Mouse (Mus musculus) gastrocnemius, postnatal 36 days (tissue): ENCODE data around the gene Kcnh5. TPM values are rescaled to one million over a fixed set of nuclear protein-coding genes. Genes with fewer than 3 reads are reported as not detected.

Experiments
- DNase-seq, 2 experiments: peaks; one replicate each; pipeline ENCODE4 v3.0.0; 2022
- intact Hi-C: fragments of 180-260 bp; cut with DNase I; formaldehyde crosslinking; loops from one replicate; pipeline ENCODE4 v1.15.1; 2025
- long read RNA-seq, 2 experiments: library from polyadenylated mRNA; stranded (forward); transcript quantifications; one replicate each; pipeline ENCODE4 v2.0.0; 2021
- total RNA-seq, 2 experiments: library from RNA; stranded (reverse); gene quantifications; 2 replicates each; pipeline ENCODE4 v1.2.3; 2021

Gene Kcnh5
- total RNA-seq = not detected
- long read RNA-seq, experiment 1 = 0 reads
- long read RNA-seq, experiment 2 = 0 reads

DNA sequence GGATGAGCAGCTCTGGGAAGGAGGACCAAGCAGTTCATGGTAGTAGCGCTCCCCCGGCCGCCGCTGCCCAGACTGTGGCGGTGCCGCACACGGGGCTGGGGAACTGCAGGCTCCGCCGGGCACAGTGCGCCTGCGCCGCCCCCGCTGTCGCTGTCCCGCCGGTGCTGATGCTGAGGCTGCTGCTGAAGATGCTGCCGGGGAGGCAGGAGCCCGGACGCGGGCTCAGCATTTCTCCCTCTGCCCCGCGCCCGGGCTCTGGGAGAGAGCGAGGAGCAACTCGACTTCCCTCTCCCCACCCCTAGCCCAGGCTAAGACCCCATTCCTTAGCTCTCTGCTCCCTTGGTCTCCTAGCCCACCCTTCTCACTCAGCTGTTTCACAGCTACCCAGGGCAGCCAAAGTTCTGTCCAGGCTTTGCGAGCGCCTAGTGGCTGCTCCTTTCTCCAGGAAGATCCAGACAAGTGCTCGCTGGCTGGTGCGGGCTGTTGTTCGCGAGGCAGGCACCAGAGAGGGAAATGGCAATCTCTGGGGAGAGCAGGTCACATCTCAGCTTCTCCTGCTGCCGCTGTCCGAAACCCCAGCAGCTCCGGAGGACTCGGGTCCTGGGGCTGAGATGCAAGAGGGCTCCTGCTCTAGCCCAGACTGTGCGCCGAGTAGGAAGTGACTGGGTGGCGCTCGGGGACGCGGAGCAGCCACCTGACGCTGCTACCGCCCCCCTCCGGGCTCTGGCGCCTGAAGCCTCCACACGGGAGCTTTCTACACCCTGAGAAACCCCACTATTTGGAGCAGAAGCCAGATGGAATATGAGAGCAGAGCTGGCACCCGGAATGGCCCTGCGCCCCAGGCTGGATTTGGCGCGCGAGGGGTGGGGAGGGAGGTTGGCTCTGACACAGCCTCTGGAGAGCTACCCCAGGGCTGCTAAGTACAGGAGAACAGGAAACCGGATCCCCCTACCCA is at the start of gene Kcnh5:
Gene Kcnh5, minus strand, starts transcription at position 642 of the 955 bp plus-strand sequence.
- intact Hi-C loops = no loop called here
- peak in 1 of 2 experiments; percentile 18 for DNase-seq

DNA sequence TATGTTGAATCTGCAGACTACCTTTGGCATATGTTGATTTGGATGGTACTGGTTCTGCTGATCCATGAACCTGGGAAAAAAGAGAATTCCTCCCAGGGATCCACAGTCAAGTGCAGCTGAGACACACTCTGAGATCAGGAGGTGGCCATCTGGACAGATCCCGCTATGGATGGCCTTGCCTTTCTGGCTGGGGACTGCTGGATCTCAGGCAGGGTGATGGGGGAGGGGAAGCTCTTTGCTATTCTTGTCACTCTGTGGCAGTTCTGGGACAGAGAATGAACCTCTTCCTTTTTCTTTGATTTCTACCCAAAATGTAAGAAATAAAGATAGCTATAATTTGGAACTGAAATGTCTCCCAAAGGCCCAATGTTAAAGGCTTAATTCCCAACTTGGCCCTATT is 46.8 kb upstream of the Kcnh5 start:
- no peak for DNase-seq
- intact Hi-C loops = no loop called here

DNA sequence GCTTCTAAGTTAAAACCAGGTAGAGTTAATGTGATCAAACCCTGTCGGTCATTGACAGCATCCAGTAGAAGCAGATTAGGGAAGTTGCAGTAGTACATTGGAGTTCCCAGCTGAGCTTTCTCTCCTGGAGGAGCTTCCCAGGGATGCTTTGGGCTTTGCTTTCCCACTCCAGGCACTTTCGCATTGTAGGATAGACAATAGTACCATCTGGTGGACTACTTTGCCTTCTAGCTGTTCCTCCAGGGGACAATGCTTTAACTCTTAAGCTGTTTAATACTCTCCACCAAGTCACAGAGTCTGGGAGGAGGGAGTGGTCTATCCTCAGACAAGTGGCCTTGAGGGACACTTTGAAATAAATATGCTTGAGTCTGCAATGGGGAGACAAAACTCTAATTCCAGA is 12.3 kb upstream of the Kcnh5 start:
- DNase-seq = no peak
- intact Hi-C loops = no loop called here

DNA sequence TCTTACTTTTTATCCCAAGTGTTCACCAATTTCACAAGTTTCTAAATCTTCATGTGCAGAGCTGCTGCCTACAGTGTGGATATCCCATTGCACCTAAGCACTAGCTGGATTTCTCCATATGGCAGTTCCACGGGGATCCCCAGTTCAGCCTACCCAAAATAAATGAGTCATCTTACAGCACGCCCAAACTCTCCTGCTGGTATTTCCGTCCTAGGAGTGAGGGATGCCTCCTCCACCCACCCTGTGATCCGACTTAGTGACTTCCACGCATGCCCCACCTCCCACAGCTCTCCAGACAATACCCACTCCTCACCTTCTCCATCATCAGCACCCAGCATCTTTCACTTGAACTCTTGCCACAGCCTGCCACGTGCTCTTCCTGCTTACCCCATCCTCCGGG is 5.5 kb upstream of the Kcnh5 start:
- intact Hi-C loops = no loop called here
- no peak for DNase-seq

DNA sequence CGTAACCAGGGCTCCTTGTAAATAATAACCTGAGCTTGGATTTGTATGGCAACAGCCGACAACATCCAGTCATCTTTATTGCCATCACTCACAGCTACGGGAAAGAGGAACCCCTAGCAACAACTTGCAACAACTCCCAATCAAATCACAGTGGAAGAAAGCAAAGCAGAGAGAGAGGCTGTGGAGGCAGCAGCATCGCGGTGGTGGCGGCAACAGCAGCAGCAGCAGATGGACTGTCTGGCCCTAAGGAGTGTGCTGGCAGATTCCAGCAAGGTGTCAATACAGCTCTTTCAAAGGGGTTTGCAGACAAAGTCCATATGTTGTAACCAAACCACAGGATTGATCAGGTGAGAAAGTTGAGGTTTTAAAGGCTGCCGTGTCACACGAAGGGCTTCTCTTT is 2.4 kb upstream of the Kcnh5 start:
- DNase-seq = no peak
- intact Hi-C loops = no loop called here

DNA sequence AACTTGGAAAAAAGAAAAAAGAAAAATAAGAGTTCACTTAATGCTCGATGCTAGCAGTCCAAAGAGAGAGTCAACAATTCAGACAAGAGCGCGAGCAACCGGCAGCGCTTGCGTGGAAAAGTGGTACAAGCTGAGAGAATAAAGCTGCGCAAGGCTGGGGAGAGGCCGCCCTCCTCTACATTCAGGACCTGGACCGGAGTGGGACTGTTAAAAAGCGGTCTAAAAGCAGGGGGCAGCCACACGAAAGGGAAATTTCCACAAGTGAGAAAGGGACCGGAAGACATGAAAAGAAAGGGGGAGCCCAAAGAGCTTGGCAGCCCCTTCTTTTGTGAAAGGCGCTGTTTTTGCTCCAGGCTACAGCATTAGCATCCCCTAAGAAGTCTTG is 506 bp upstream of the Kcnh5 start:
- intact Hi-C loops = no loop called here
- DNase-seq = no peak

DNA sequence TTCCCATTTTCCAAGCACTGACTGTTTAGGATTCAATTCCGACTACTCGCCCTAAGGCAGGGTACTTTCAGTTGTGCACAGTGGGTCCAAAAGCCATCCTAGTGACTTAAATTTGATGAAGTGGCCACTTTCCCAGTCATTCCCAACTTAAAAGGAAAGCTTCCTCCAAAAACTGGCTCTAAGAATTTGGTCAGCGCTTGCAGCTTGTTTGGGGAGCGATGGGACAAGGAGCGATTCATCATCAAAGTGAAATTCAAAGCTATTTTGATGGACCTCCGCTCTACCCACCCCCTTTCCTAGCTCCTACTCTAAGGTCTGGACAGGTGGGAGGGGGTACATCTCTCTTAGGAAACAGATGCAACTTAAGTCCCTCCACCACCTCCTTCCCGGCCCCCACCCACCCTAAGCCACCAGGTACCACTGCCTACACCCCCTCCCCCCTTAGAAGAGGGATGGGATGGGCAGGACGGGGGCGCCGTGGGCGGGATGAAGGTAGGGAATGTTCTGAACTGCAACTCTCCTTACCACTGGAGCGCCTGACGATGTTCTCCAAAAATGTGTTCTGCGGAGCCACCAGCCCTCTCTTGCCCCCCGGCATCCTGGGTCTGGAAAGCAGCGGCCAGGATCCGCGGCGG is 1.1 kb downstream of the Kcnh5 start:
- intact Hi-C loops = no loop called here
- no peak for DNase-seq

DNA sequence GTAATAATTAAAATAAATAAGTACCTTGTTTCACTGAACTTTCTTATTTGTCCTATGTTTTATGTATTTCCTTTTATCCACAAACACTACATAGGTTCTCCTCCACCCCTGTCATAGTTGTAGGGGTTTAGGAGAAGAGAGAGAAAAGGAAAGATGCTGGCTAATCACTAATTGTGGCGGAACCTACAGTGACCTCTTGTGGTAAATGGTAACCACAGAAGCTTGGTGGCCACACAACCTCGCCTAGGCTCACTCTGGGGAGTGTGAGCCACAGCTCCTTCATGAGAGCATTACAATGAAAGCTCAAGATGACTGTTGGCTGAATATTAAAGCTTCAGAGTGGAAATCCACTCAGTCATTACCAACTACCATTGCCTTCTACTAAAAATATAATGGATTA is 6.2 kb downstream of the Kcnh5 start:
- intact Hi-C loops = loop anchor here (5.0 kb wide), 1 partner anchor 839 kb away; no protein-coding TSS in a partner anchor
- DNase-seq = no peak

DNA sequence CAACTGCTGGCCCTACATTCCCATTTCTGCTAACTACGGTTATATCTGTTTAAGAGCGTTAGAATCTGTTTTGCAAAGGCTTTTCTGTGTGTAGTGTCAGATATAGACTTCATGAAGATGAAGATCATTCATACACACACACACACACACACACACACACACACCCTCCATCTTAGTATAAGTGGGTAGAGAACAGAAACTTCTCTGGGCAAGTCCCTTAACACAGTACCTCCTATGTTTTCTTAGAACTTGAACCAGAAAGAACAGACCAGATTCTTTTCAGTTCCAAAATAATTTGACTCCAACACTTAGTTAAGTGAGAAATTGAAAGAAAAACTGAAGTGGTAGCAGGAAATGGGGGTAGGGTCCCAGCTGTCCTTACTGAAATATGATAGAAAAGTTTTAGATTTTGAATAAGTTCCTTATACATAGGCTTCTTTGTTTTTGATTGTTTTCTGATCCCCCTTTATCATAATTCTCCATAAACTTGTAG is 24.0 kb downstream of the Kcnh5 start:
- intact Hi-C loops = no loop called here
- no peak for DNase-seq

DNA sequence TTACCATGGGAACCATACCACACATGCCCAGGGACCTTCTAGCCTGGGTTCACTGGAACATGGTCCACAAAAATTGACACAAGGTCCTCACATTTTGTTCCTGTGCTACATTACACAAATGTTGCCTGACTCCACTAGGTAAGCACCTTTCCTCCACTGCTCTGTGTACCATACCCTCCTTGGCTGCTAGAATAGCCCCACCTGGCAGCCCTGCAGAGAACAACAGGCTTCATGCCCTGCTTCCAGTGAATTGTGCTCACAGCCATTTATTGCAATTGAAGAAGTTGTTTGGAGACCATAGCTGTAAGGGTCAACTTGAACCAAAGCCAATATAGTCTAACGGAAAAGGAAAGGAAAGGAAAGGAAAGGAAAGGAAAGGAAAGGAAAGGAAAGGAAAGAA is 37.3 kb downstream of the Kcnh5 start:
- DNase-seq = no peak

DNA sequence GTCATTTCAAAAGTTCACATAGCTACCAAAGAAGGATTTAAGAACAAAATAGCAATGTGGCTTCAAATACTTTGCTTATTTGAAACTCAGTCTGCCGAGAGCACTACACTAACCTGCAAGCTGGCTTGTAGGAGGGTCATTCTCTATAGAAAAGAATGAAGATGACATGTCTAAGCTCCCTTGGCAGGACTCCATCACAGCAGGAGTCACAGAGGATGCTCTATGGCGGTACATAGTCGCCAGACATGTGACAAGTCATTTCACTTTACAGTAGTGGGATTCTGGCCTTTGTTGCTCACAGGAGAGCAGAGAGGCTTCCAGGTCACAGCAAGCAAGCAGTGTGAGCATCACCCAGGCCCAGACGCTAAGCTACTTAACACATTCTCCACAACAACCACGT is 85.2 kb downstream of the Kcnh5 start:
- no peak for DNase-seq
- intact Hi-C loops = no loop called here

More for the DNA sequence above, 37.3 kb downstream of the Kcnh5 start:
- intact Hi-C loops = no loop called here

DNA sequence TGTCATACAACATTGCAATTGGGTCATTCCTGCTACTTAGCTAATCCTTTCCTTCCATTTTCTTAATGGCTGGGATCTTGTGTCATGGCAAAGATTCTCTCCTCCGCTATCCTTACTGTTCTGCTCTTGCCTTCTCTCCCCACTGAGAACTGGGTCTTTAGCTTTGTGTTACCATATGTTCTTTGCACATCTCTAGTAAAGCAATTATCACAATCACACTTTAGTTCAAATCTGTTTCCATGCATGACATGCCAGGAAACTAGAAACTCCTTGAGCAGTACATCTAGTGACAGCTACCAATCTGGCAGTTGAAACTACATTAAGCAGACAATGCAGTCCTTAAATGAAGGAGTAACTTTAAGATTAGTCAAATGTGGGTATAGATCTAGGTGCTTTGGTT is 86.2 kb downstream of the Kcnh5 start:
- no peak for DNase-seq
- intact Hi-C loops = no loop called here

DNA sequence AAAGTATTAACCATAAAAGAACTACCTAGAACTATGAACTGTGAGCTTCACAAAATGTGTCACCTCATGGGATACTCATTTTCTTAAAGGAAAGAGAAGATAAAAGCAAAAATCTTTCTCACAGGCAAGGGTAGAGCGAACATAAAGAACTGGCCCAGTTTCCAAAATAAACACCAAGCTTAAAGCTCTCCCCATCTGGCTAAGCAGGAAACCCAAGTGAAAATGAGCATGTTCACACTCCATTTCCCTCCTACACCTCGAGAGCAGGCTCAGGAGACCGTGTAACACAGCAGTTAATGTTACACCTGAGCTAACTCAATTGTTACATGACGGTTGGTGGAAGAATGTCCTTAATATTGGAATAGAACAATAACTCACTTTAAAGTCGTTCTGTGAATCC is 100.0 kb downstream of the Kcnh5 start:
- intact Hi-C loops = no loop called here
- DNase-seq = no peak

DNA sequence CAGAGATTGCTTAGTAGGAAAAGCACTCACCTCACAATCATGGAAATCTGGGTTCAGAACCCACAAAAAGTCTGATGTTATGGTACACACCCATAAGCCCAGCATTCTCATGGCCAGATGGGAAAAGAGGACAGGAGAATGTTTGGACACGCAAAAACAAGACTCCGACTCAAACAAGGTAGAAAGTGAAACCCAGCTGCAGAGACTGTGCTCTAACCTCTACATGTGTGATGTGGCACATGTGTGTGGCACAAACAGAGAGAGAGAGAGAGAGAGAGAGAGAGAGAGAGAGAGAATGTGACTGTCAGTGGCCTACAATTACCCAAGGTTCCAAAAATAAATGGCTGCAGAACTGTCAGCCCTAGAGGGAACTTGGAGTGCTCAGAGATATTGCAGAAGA is 106.1 kb downstream of the Kcnh5 start:
- DNase-seq = no peak
- intact Hi-C loops = no loop called here

DNA sequence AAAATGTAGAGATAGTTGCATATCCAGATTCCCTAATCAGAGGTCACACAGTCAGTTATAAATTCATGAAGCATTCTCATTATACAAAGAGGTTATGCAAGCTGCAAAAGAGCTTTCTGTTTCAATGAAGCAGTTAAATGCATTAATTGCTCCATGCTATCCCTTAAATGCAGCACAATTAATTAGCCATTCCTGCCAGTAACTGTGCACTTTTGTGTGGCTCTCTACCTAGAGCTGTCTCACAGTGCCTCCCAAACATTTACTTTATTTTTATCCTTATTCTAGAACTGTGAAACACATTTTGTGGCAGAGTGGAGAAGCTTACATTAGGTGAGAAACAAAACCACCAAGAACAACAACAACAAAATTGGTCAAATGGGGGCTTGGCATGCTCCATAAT is 114.6 kb downstream of the Kcnh5 start:
- no peak for DNase-seq
- intact Hi-C loops = no loop called here

DNA sequence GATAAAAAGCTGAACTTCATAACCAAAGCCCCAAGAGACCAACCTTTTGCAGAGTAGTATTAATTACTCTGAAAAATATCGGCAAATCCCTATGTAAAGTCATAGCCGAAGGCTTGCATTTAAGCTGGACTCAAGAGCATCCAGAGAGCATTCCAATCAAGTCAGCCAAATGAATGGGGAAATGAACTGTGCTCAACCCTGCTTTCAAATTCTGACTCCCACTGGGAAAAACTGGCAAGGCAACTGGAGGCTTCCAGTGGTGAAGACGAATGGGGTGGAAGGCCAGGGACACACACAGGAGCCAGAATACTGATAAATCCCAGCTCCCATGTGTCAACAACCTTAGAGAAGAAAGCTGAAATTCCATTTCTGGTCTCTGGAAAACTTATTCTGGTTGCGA is 115.4 kb downstream of the Kcnh5 start:
- intact Hi-C loops = no loop called here
- DNase-seq = peak in 1 of 2 experiments; percentile 6

DNA sequence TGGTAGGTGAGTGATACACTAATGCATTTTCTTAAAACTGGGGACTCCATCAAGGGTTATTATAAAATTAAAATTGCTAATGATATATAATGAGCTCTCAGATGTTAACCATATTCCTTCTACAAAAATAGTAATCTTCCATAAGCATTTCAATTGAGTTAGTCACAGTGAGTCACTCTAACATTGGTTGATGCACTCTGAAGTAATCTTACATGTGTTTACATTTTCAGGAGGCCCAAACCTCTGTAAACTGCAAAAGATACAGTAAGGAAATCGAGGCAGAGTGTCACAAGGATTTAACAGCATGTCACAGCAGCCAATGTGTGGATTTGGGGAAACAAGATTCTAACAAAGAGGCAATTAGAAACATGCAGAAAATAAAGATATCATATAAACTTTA is 123.4 kb downstream of the Kcnh5 start:
- no peak for DNase-seq
- intact Hi-C loops = no loop called here

DNA sequence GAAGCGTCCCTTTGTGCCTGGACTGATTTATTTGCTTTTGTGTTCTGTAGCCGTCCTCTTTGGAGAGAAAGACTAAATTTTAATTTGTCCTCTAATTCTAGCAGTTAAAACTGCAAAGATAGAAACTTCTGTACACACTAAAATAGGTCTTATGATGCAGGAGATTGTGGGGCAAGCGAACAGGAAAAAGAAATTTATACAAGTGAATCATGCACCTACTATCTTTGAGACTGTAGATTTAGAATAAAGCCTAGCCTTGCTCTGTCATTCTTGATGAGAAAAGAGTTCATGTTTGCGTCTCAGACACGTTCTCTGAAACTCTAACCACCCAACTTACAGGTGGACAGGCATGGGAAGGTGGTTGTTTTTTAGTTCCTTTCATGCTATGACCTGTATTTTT is 140.4 kb downstream of the Kcnh5 start:
- DNase-seq = no peak
- intact Hi-C loops = no loop called here

DNA sequence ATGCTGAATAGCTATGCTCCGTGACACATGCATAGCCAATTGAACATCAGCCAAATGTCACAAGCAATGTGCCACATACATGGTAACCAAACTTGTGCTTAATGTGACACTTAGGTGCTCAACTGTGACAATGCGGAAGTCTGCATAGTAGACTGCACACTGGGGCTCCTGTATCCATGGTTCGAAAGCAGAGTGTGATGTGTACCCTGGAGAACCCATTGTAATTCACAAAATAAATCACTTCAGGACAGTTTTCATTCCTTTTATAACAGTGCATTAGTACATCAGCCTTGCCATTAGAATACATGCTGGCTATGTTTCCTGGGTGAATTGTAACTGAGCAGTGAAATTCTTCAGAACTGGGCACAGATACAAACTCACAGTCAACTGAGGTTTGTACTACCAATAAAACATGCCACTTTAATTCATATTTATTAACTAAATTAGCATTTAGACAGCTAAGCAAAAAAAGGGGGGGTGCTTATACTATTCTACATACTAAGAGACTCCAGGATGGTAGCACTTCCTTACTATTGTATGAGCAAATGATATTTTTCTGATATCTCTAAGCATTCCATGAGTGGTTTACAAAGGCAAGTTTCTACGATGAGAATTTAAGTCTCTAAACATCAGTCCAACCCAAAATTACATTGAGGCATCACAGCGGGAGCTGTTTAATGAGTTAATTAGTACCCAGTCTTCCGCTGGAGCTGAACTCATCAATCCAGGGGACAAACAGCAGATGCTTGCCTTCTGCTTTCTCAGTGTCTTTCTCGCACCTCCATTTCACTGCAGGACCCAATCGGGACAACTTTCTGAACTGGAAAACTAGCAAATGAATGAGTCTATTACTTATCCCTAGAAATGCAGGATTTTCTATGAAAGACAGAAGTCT is 144.9 kb downstream of the Kcnh5 start:
- intact Hi-C loops = no loop called here
- DNase-seq = no peak

DNA sequence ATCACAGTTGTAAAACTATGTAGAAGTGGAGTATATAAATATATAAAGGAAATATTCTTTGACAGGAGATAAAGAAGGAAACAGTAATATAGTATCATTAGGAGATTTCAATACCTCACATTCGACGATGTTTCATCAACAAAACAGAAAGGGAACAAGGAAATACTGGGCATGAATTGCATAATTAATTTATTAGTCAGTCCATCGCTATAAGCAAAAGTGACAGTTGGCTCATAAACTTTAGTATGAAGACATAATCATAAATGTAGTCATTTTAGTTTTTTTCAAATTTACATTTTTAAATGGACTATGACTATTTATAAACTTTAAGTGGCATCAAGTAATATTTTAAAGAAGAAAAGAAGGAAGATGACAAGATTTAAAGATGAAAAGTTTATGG is 205.9 kb downstream of the Kcnh5 start:
- intact Hi-C loops = no loop called here

DNA sequence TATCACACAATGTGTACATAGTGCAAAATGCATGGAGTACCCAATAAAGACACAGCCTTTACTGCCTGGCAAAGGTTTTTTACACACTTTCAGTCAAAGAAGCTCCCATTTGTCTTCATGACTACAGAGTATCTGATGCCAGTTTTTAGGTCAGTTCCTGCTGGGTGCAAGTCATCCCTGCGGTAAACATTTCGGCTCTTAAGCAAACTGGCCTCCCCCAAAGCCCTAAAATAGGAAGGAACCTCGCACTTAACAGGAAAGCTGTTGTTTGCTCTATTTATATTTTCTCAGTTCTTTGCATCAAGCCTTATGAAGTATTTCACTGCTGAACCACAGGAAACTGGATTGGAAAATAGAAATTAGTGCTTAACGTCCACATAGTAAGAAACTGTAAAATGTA is 207.7 kb downstream of the Kcnh5 start:
- intact Hi-C loops = no loop called here
- no peak for DNase-seq

More for the DNA sequence above, 205.9 kb downstream of the Kcnh5 start:
- no peak for DNase-seq
